Mouse (Mus musculus) skeletal muscle tissue, adult 2 months (tissue): ENCODE data around the gene Agbl2.
A peak's percentile ranks its signal among the peaks of the same experiment; 100 is the strongest.
"Not testable (repeated sequence)": the region's sequence is repeated elsewhere in the genome, so short reads cannot be mapped to it uniquely, and the experiment has no call there.

Source experiments
- DNase-seq: peaks from one replicate; pipeline ENCODE4 v3.0.0-alpha.2; 2012; ENCODE audit warnings: low read depth, low spot score

Gene Agbl2

GRCm38 (mm10) chr2:90815266-90815665 lies 32.7 kb downstream of the Agbl2 start:
- no peak for DNase-seq

GRCm38 (mm10) chr2:90816144-90816543 lies 33.6 kb downstream of the Agbl2 start:
- no peak for DNase-seq

- no peak for DNase-seq
These were observed 36.2 kb downstream of the Agbl2 start for GRCm38 (mm10) chr2:90818710-90819109.

GRCm38 (mm10) chr2:90820894-90821293 lies 38.4 kb downstream of the Agbl2 start:
- DNase-seq: no peak

GRCm38 (mm10) chr2:90822978-90823377 lies 40.5 kb downstream of the Agbl2 start:
- DNase-seq: no peak

- no peak for DNase-seq
These were observed 41.3 kb downstream of the Agbl2 start for GRCm38 (mm10) chr2:90823781-90824180.

GRCm38 (mm10) chr2:90824528-90824927 lies 42.0 kb downstream of the Agbl2 start:
- DNase-seq: not testable (repeated sequence)

GRCm38 (mm10) chr2:90825515-90826172 lies 43.1 kb downstream of the Agbl2 start:
- DNase-seq: no peak

- no peak for DNase-seq
These were observed 46.2 kb downstream of the Agbl2 start for GRCm38 (mm10) chr2:90828739-90829138.

- DNase-seq: no peak
These were observed 51.0 kb downstream of the Agbl2 start for GRCm38 (mm10) chr2:90833502-90833901.

GRCm38 (mm10) chr2:90838621-90839020 lies 56.1 kb downstream of the Agbl2 start:
- DNase-seq: no peak

GRCm38 (mm10) chr2:90843666-90844065 lies 61.1 kb downstream of the Agbl2 start:
- DNase-seq: no peak

GRCm38 (mm10) chr2:90844262-90844661 lies 61.7 kb downstream of the Agbl2 start:
- DNase-seq: no peak

- DNase-seq: no peak
These were observed 62.7 kb downstream of the Agbl2 start for GRCm38 (mm10) chr2:90845234-90845633.

- no peak for DNase-seq
These were observed 63.6 kb downstream of the Agbl2 start for GRCm38 (mm10) chr2:90846171-90846570.

GRCm38 (mm10) chr2:90846597-90846954 lies 64.0 kb downstream of the Agbl2 start:
- no peak for DNase-seq

- peak; percentile 99 for DNase-seq
These were observed 64.6 kb downstream of the Agbl2 start, which contains the start of gene Mtch2 for GRCm38 (mm10) chr2:90846955-90847680. TSS of gene Mtch2 (plus strand) at chr2:90847155.

GRCm38 (mm10) chr2:90847681-90848050 lies 65.1 kb downstream of the Agbl2 start:
- no peak for DNase-seq

GRCm38 (mm10) chr2:90848331-90848730 lies 65.8 kb downstream of the Agbl2 start:
- DNase-seq: no peak

- no peak for DNase-seq
These were observed 67.9 kb downstream of the Agbl2 start for GRCm38 (mm10) chr2:90850401-90850800.

GRCm38 (mm10) chr2:90861486-90861885 lies 79.0 kb downstream of the Agbl2 start:
- no peak for DNase-seq

GRCm38 (mm10) chr2:90864184-90864583 lies 81.7 kb downstream of the Agbl2 start:
- no peak for DNase-seq

GRCm38 (mm10) chr2:90866524-90866923 lies 84.0 kb downstream of the Agbl2 start:
- DNase-seq: peak; percentile 75
